Mouse (Mus musculus) heart, adult 10 weeks (tissue): ENCODE measurements around the gene Rab6b. TPM values are rescaled to one million over a fixed set of nuclear protein-coding genes. Genes with fewer than 3 reads are reported as not detected.

Experiments used
- polyA plus RNA-seq: library from polyadenylated mRNA; stranded (reverse); fragments of 350-450 nt; fragmentation: Illumina TruSeq; extraction: RNeasy Lipid Tissue Mini Kit (QIAGEN cat#74804); gene quantifications from one replicate; pipeline ENCODE4 v1.2.3, GENCODE M21; 2014; ENCODE audit warnings: low read depth, low replicate concordance

Gene Rab6b
- polyA plus RNA-seq: 12.3 TPM

DNA sequence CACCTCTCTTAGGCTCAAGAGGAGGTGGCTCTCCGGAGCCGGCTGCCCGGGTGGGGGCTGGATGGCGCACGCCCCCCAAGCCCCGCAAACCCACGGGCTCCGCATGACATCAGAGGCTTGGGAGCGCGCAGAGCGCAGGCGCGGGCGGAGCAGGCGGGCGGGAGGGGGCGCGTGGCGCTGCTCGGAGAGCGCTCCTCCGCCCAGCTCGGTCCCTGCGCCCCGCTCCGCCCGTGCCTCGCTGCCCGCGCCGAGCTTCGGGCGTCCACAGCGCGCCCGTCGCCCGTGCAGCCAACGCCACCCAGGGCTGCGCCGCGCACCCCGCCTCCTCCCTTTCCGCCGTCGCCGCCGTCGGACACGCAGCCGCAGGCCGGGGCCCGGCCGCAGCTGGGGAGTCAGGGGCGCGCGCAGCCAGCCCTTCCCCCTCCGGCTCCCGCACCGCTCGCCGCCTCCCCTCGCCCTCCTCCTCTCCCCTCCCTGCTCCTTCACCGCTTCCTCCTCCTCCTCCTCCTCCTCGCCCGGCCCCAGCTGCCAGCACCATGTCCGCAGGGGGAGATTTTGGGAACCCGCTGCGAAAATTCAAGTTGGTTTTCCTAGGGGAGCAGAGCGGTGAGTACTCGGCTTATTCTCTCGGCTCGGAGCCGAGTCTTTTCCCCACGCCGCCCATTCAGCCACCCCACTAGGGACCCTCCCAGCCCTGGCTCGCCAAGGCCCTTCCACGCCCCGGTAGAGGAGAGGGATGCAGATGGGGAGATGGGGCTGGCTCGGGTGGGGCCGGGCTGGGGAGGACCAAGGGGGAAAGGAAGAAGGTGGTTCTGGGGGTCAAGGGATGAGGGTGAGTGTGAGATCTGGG is at the start of gene Rab6b:
Rab6b (plus strand) TSS at position 167 of the 850 bp plus-strand sequence.

DNA sequence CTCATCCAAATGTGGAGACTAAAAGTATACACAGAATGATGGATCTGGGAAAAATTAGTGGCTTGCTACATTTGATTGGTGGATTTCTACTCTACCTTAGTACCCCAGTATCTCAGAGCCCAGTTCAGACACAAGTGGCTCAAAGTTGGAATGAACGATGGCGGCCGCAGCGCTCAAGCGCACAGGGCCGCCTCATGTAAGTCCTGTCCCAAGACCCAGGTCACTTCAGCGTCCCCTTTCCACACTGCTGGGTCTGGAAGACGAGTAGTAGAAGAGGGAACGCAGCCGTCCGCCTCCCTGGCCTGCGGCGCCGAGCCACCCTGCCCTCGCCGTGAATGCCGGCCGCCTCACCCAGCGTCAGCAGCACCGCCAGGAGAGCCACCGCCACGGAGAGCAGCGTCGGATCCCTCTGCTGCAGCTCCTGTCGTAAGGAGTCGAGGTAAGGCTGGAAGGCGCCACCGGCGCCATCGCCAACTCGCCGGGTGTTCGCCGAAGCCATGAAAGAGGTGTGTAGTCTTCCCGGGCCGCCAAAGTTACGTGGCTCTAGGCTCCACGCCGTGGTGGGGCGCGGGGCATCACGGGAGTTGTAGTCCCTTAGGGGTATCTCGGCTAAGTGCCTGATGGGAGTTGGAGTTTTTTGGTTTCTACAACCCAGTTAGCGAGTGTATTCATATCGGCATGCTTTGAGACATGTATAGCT is 90.1 kb downstream of the Rab6b start, which contains the start of gene Srprb:
Srprb (minus strand) TSS at position 577 of the 700 bp plus-strand sequence.

GRCm38 (mm10) chr9:103230151-103230951 is 118.8 kb downstream of the Rab6b start, which contains the start of the genes Gm20425 and Trf:
Gene Gm20425 (minus strand): TSS chr9:103230307.
Gene Trf (minus strand): TSS chr9:103230444.

Other genes with a start within 250 kb of the Rab6b start
- 2.3 TPM for gene Slco2a1, start 123.1 kb upstream of the Rab6b start, polyA plus RNA-seq
- 31.6 TPM for gene Srprb, start 90.3 kb downstream of the Rab6b start, polyA plus RNA-seq
- not detected for gene Gm20425, start 118.5 kb downstream of the Rab6b start, polyA plus RNA-seq
- gene Trf, start 118.7 kb downstream of the Rab6b start, polyA plus RNA-seq: 65.6 TPM
- gene 1300017J02Rik, start 193.3 kb downstream of the Rab6b start, polyA plus RNA-seq: 0.24 TPM
- gene Topbp1, start 193.4 kb downstream of the Rab6b start, polyA plus RNA-seq: 10.4 TPM